Mouse (Mus musculus) heart, embryonic 14.5 days (tissue): ENCODE data around the gene Eci1. TPM values are rescaled to one million over a fixed set of nuclear protein-coding genes. Genes with fewer than 3 reads are reported as not detected.
"Not testable (repeated sequence)": the region's sequence is repeated elsewhere in the genome, so short reads cannot be mapped to it uniquely, and the experiment has no call there.

Source experiments
- ATAC-seq: fragments of 200-750 bp; cut with Nextera tagmentation; 2 replicates; pipeline ENCODE4 v1.8.0; 2017; ENCODE audit warnings: low read depth, moderate TSS enrichment; ENCODE audit not compliant: insufficient number of reproducible peaks, insufficient read depth, low FRiP score
- H3K27ac ChIP-seq, 2 experiments: fragments of 200-500 bp in 1 of 2; fragments of 300-500 bp in 1 of 2; sonication (generic) in 1 of 2; replicated peaks in 1 of 2; 2 replicates each; pipeline ENCODE4 v1.5.1; 2012 to 2014; ENCODE audit warnings: low read depth in 2 of 2, low read length in 2 of 2, control low read depth in 1 of 2, mild to moderate bottlenecking in 1 of 2, mixed read lengths in 1 of 2; ENCODE audit not compliant: control insufficient read depth in 1 of 2, insufficient read depth in 1 of 2
- H3K27me3 ChIP-seq: fragments of 300-500 bp; sonication (generic); 2 replicates; pipeline ENCODE4 v1.6.1; 2014; ENCODE audit warnings: mild to moderate bottlenecking, low read length, control low read depth; ENCODE audit not compliant: control insufficient read depth, insufficient read depth
- H3K36me3 ChIP-seq: fragments of 300-500 bp; sonication (generic); 2 replicates; pipeline ENCODE4 v1.6.1; 2014; ENCODE audit warnings: mild to moderate bottlenecking, control low read depth, low read length, mixed read lengths; ENCODE audit not compliant: control insufficient read depth, insufficient read depth
- H3K4me1 ChIP-seq, 2 experiments: fragments of 200-500 bp in 1 of 2; fragments of 300-500 bp in 1 of 2; sonication (generic) in 1 of 2; 2 replicates each; pipeline ENCODE4 v1.6.1; 2012 to 2014; ENCODE audit warnings: low read length in 2 of 2, control low read depth in 1 of 2, mixed read lengths in 1 of 2; ENCODE audit not compliant: control insufficient read depth in 2 of 2, insufficient read depth in 2 of 2
- H3K4me2 ChIP-seq: fragments of 300-500 bp; sonication (generic); 2 replicates; pipeline ENCODE4 v1.6.1; 2014; ENCODE audit warnings: mild to moderate bottlenecking, low read length
- H3K4me3 ChIP-seq, 2 experiments: fragments of 200-500 bp in 1 of 2; fragments of 300-500 bp in 1 of 2; sonication (generic) in 1 of 2; 2 replicates each; pipeline ENCODE4 v1.5.1; 2012 to 2014; ENCODE audit warnings: low read length in 2 of 2, mild to moderate bottlenecking in 2 of 2, control low read depth in 1 of 2, low read depth in 1 of 2, moderate library complexity in 1 of 2; ENCODE audit not compliant: control insufficient read depth in 1 of 2, insufficient read depth in 1 of 2
- H3K9ac ChIP-seq: fragments of 300-500 bp; sonication (generic); 2 replicates; pipeline ENCODE4 v1.6.1; 2014; ENCODE audit warnings: mild to moderate bottlenecking, low read length
- H3K9me3 ChIP-seq: fragments of 300-500 bp; sonication (generic); 2 replicates; pipeline ENCODE4 v1.6.1; 2016; ENCODE audit warnings: low read length, control low read depth; ENCODE audit not compliant: control insufficient read depth
- WGBS: fragments of 180-500 bp; shearing (Covaris S2); extraction: QIAGEN DNeasy Blood & Tissue Kit; methylation state at CpG from one replicate; pipeline ENCODE4 v1.1.7; 2014; 5-methylcytosine and 5-hydroxymethylcytosine counted together
- polyA plus RNA-seq: library from polyadenylated mRNA; unstranded; fragments of >200 nt; fragmentation: Nextera tagmentation; extraction: Ambion mirVana; gene quantifications from 2 replicates; pipeline ENCODE4 v1.2.1, GENCODE M21; 2014

The Eci1 gene
- polyA plus RNA-seq, 1 experiment from 2014 or later, result 294 TPM

- H3K4me2 ChIP-seq, result peak overlapping the region; percentile 66
- peaks cover 25% of the 10 kb centered on the region for H3K36me3 ChIP-seq
- peak overlapping the region; percentile 71 to 74 for H3K4me3 ChIP-seq
- H3K27me3 ChIP-seq, result no peaks in the 10 kb centered on the region
- peak overlapping the region; percentile 93 for H3K9ac ChIP-seq
- peak overlapping the region; percentile 89 to 95 for H3K27ac ChIP-seq
- no peaks in the 10 kb centered on the region for H3K9me3 ChIP-seq
- WGBS, result 4% methylated on average over 14 of the region's 14 CpGs
- ATAC-seq, result no peak
- H3K4me1 ChIP-seq, result peaks cover 0 to 19% of the 10 kb centered on the region in 2 experiments; a peak in 2 of 4 replicates
These were observed 27.8 kb downstream of the Eci1 start for GRCm38 (mm10) chr17:24454218-24454755.

GRCm38 (mm10) chr17:24454756-24455522 lies 28.5 kb downstream of the Eci1 start:
- no peaks in the 10 kb centered on the region for H3K9me3 ChIP-seq
- peak overlapping the region; percentile 71 to 74 for H3K4me3 ChIP-seq
- H3K4me1 ChIP-seq, result peaks cover 0 to 19% of the 10 kb centered on the region in 2 experiments; a peak in 2 of 4 replicates
- peak; percentile 93 for ATAC-seq
- peak overlapping the region; percentile 93 for H3K9ac ChIP-seq
- WGBS, result under 1% methylated on average over 67 of the region's 67 CpGs
- peak overlapping the region; percentile 66 for H3K4me2 ChIP-seq
- H3K36me3 ChIP-seq, result peaks cover 18% of the 10 kb centered on the region
- peak overlapping the region; percentile 89 to 95 for H3K27ac ChIP-seq
- no peaks in the 10 kb centered on the region for H3K27me3 ChIP-seq

GRCm38 (mm10) chr17:24455523-24456206 lies 29.2 kb downstream of the Eci1 start:
- not testable (repeated sequence) for H3K9me3 ChIP-seq, ATAC-seq, H3K9ac ChIP-seq, H3K27me3 ChIP-seq
- WGBS, result 57% methylated on average over 10 of the region's 10 CpGs
- Histone ChIP-seq H3K4me3 (peak overlapping the region in 1 of 2 experiments; percentile 71; a peak in 1 of 4 replicates), H3K4me1 (peaks cover 0 to 19% of the 10 kb centered on the region in 2 experiments; a peak in 2 of 4 replicates), H3K4me2 (peak overlapping the region; percentile 52), H3K27ac (peak overlapping the region in 1 of 2 experiments; percentile 28; a peak in 1 of 4 replicates), H3K36me3 (peaks cover 11% of the 10 kb centered on the region)

GRCm38 (mm10) chr17:24461580-24461979 lies 35.1 kb downstream of the Eci1 start:
- Histone ChIP-seq H3K36me3 (no peaks in the 10 kb centered on the region), H3K4me3 (no peak overlapping the region), H3K9ac (no peak overlapping the region), H3K27ac (no peak overlapping the region), H3K4me2 (no peak overlapping the region), H3K4me1 (peaks cover 7 to 10% of the 10 kb centered on the region in 2 experiments), H3K27me3 (no peaks in the 10 kb centered on the region), H3K9me3 (no peaks in the 10 kb centered on the region)
- ATAC-seq, result no peak
- WGBS, result 68% methylated on average over 2 of the region's 2 CpGs

GRCm38 (mm10) chr17:24462932-24463331 lies 36.5 kb downstream of the Eci1 start:
- 29% methylated on average over 1 of the region's 1 CpGs for whole genome bisulfite sequencing
- Histone ChIP-seq H3K27ac (no peak overlapping the region; a peak in 1 of 4 replicates), H3K9me3 (no peaks in the 10 kb centered on the region), H3K9ac (no peak overlapping the region), H3K27me3 (no peaks in the 10 kb centered on the region), H3K36me3 (no peaks in the 10 kb centered on the region), H3K4me2 (no peak overlapping the region), H3K4me3 (no peak overlapping the region), H3K4me1 (peaks cover 7 to 10% of the 10 kb centered on the region in 2 experiments)
- ATAC-seq, result peak; percentile 56; the same call in 1 of the 2 replicates

GRCm38 (mm10) chr17:24463374-24464133 lies 37.1 kb downstream of the Eci1 start:
- no peak overlapping the region for H3K4me2 ChIP-seq
- H3K9me3 ChIP-seq, result no peaks in the 10 kb centered on the region
- no peaks in the 10 kb centered on the region for H3K27me3 ChIP-seq
- 44% methylated on average over 6 of the region's 6 CpGs for WGBS
- no peak overlapping the region for H3K27ac ChIP-seq
- no peaks in the 10 kb centered on the region for H3K36me3 ChIP-seq
- no peak for ATAC-seq
- no peak overlapping the region for H3K4me3 ChIP-seq
- peaks cover 7 to 10% of the 10 kb centered on the region in 2 experiments for H3K4me1 ChIP-seq
- H3K9ac ChIP-seq, result no peak overlapping the region

- Histone ChIP-seq H3K4me3 (no peak overlapping the region), H3K4me1 (peaks cover 13 to 21% of the 10 kb centered on the region in 2 experiments), H3K9ac (no peak overlapping the region), H3K4me2 (no peak overlapping the region), H3K9me3 (no peaks in the 10 kb centered on the region), H3K27ac (no peak overlapping the region), H3K27me3 (no peaks in the 10 kb centered on the region), H3K36me3 (peaks cover 17% of the 10 kb centered on the region)
- no peak for ATAC-seq
- 92% methylated on average over 5 of the region's 5 CpGs for WGBS
These were observed 42.3 kb downstream of the Eci1 start for GRCm38 (mm10) chr17:24468636-24469246.
